Mouse (Mus musculus) brain, embryonic 14.5 days (tissue): ENCODE results near the gene Vars2. TPM values are rescaled to one million over a fixed set of nuclear protein-coding genes. Genes with fewer than 3 reads are reported as not detected.
A peak's percentile ranks its signal among the peaks of the same experiment; 100 is the strongest.

ENCODE experiments used
- DNase-seq: peaks from one replicate; pipeline ENCODE4 v3.0.0-alpha.2; 2011; ENCODE audit warnings: low read depth
- CTCF ChIP-seq: fragments of 200-500 bp; IDR thresholded peaks from 2 replicates; pipeline ENCODE4 v1.5.1; 2012; ENCODE audit warnings: inconsistent platforms, mild to moderate bottlenecking, moderate library complexity, borderline replicate concordance; ENCODE audit not compliant: insufficient read depth, insufficient read length; ENCODE audit errors: extremely low read depth
- POLR2A ChIP-seq: fragments of 200-500 bp; IDR thresholded peaks from 2 replicates; pipeline ENCODE4 v1.6.1; 2012; ENCODE audit warnings: mild to moderate bottlenecking, inconsistent platforms, borderline replicate concordance; ENCODE audit not compliant: poor library complexity, insufficient read depth, insufficient read length, severe bottlenecking; ENCODE audit errors: extremely low read depth
- polyA plus RNA-seq: library from polyadenylated mRNA; depleted of rRNA; stranded (reverse); fragments of >200 nt; gene quantifications from 2 replicates; pipeline ENCODE4 v1.2.3, GENCODE M21; 2012; rRNA removed

Vars2 gene
- 36.8 and 40.6 TPM in 2 replicates for polyA plus RNA-seq

DNA sequence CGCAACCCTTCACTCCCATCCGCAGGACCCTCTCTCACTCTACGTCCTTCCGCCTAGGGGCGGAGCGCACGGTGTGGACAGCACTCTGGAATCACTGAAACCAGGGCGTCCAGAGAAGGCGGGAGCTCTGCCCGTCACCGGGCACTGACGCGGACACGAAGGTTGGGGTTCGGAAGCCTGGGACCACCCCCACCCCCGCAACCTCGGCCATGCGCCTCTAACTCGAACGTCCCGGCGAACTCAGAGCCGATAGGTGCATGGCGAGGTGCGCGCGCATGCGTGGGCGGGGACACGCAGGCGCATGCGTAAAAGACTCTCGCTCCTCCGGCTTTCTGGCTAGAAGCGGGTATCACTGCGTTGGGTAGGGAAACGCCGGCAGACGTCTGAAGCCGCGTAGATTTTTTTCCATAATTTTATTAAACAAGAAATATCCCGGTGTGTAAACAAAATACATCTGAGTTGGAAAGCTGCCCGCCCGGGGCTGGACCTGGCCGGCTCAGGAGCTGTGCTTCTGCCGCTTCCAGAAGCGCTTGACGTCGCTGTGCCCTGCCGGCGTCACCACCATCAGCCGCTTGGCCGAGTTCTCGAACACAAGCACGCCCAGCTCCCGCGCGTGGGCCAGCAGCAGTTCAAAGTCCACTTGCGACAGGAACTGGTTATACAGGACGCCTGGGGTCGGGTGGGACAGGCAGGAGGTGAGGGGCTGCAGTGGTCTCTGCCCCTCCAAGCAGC is at the start of gene Vars2:
Gene Vars2 (minus strand): TSS at position 259 of the 732 bp plus-strand sequence.
- peak; percentile 36; the same call in 1 of the 2 replicates for TF ChIP-seq POLR2A
- TF ChIP-seq CTCF, result no peak
- peak; percentile 97 for DNase-seq

DNA sequence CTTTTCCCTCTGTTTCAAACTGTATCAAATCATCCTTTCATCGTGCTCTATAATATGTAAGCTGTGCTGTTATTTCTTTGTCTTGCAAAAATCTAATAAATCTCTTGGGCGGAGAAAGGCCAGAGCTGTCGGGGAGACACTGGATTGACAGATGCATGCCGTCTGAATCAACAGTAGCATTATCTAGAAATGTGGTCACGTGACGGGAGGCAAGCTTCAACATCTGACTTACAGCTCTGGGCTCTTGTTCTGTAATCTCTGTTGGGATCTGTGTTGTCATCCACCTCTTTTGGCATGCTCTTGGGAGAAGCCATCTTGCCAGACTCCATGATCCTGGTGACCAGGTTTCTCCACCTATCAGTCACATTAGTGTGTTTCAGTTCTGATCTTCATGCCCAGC is 49.7 kb upstream of the Vars2 start:
- DNase-seq, result no peak
- TF ChIP-seq CTCF (no peak), POLR2A (no peak)

DNA sequence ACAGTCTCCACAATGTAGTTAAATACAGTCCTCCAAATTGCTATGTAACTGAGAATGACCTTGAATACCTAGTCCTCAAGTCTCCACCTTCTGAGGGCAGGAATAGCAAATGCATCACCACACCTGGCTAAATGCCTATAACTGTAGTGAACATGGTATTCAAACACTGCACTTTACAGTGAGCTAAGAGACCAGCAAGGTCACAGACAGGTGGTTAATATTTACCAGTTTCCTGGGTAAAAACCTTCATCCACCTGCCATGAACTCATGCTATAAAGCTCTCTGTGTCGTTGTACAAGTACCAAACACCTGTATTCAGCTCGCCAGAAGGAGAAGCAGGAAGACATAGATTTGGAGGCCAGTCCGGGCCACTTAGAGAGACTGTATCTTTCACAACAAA is 48.7 kb upstream of the Vars2 start:
- no peak for DNase-seq
- TF ChIP-seq CTCF (no peak), POLR2A (no peak)

DNA sequence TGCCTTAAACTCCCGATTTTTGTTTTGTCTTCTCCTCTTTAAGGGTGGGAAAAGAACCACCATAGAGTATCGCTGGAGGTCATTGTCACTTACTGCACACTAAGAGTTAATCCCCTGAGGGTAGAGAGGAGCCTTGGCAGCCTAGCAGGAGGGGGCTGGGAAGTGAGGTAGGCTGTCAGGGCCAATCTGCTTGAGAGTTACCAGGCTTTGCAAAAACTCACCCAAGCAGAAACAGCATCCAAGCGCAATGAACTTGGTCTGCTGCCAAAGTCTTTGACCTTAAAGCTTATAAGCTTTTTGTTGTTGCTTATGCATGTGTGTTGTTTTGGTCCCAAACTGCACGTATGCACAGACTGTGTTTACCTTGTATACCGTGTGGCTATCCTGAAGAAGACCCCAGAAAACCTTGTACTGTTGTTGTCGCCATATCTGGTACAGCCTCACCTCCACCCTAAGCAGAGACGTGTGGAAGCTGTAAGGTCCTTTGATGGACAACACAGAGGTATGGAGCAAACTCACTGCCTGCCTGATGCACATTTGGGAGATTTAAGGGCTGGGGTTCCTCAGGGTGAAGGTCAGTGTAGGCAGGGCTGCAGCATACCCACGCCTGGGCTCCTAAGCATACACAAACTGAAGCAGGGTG is 43.4 kb upstream of the Vars2 start:
- DNase-seq, result peak; percentile 95
- TF ChIP-seq CTCF (no peak), POLR2A (no peak)

DNA sequence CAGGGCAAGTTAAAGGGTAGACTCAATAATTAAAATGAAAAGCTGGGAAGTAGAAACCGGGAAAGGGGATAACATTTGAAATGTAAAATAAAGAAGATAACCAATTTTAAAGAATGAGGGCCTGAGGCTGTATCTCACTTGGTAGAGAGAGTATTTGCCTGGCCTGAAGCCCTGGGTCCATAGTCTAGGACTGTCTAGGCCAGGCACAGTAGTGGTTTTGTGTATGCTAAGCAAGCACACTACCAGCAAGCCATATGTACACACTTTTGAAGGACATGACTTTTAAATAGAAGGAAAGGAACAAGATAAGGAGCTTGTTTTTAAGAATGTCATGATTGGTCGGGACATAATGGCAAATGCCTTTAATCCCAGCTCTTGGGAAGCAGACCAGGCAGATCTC is 41.2 kb upstream of the Vars2 start:
- TF ChIP-seq CTCF (no peak), POLR2A (no peak)

DNA sequence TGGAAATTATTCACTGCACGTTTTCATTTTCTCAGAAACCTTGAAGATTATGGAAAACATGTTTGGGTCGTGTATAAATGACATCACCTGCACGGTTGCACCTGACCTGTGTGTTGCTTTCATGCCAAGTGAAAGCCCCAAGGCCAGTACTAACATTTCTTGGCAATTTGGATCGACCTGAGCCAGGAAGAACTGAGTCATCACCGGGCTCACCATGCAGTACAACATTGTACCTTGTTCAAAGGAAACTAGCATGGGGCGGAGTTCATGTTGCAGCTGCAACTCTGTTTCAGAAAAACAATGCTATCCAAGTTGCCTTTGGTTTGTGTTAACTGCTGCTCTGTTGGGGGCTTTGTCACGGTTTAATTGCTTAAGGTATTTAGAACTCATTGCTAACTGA is 40.5 kb upstream of the Vars2 start:
- peak; percentile 22 for DNase-seq
- no peak for TF ChIP-seq CTCF
- no peak for TF ChIP-seq POLR2A

More for the DNA sequence above, 41.2 kb upstream of the Vars2 start:
- no peak for DNase-seq

DNA sequence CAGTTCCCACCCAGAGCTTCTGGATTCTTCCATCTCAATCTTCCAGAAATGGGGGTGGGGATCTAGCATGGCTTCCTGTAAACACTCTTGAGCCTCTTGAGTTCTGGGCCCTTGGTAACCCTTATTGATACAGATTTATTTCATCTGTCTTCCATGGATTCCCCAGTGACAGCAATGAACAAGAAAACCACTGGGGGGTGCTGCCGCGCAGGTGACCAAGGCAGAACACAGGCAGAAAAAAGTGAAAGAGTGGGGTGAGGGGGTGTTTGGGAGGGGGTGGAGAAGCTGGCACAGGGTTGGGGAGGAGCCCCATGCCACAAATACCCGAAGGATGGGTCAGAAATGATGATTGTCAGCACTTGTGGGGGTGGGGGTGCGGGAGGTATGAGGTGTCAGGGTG is 38.4 kb upstream of the Vars2 start:
- TF ChIP-seq POLR2A (no peak), CTCF (peak; percentile 59; the same call in 1 of the 2 replicates)

DNA sequence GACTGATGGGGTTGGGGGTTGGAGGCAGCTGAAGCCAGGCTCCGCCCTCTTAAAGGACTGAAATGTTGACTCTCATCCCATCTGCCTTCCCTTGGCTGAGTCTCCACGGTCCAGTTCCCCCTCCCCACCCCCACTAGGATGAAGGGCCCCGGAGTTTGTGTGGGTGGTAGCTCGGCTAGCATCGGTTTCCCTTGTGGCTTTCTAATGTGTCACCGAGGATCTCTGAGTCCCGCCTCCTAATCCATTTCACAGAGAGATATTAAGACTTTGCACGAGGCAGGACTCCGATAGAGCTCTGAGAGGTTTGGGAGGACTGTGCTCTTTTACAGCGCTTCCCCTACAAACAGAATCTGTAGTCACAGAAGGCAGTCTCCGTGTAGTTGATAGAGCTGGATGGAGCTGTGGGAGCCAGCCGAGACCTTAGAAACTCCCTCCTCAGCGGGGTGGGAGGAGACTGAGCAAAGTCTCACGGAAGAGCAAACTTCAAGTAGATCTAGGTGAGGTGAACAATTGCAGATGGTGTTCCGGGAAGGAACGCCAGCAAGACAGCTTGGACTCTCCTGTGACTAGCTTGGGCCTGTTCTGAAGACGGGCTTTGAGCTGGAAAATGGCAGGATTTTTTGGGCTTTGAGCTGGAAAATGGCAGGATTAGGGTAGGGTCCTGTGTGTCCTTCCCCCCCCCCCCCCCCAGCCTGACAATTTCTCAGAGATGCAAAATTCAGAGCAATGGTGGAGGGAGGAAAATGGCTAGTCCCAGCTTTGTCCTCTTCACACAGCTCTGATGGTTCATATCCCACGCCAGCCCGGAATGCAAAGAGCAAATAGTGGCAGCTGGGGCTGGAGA is 37.5 kb upstream of the Vars2 start, which contains the start of gene Ddr1:
Gene Ddr1 (minus strand): TSS at position 1 of the 844 bp plus-strand sequence.
- peak; percentile 94 for DNase-seq
- no peak for TF ChIP-seq POLR2A
- TF ChIP-seq CTCF, result no peak

More for the DNA sequence above, 38.4 kb upstream of the Vars2 start:
- peak; percentile 65 for DNase-seq

DNA sequence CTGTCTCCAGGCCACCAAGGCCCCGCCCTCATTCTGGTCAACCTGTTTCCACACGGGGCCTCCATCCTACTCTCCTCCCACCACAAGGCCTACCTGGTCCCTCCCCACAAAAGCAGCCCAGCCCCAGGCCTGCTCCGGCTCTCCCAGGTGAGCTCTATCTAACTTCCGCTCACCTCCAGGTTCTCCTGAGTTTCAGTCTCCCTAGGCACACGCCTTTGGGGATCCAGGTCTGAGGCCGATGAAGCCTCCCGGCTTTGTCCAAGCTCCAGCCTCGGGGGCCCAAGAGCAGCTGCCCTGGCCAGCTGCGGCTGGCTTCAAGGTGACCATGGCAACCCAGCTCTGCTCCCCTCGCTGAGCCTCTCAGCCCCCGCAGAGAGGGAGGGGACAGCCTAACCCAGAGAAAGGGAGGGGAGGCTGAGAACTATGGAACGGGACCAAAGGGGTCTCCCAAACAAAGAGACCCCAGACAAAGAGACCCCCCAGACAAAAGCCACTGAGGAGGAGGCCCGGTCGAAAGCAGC is 36.4 kb upstream of the Vars2 start:
- no peak; the same call in 1 of the 2 replicates for TF ChIP-seq POLR2A
- TF ChIP-seq CTCF, result no peak
- DNase-seq, result peak; percentile 97

DNA sequence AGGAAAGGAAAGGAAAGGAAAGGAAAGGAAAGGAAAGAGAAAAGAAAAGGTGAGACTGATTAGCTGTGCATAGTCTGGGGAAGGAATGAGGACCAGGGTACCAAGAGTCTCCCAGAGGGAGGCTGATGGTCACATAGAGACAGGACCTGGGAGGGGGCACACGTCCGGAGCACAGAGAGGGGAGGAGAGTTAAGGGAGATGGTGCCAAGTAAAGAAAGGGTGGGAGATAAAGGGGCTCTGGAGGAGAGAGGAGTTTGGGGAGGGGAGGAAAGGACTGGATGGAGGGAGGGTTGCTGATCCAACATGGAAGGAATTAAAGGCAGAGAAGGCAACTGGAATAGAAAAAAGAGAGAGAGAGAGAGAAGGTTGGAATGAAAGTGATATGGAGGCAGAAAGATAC is 35.7 kb upstream of the Vars2 start:
- TF ChIP-seq POLR2A (no peak), CTCF (no peak)
- peak; percentile 63 for DNase-seq

DNA sequence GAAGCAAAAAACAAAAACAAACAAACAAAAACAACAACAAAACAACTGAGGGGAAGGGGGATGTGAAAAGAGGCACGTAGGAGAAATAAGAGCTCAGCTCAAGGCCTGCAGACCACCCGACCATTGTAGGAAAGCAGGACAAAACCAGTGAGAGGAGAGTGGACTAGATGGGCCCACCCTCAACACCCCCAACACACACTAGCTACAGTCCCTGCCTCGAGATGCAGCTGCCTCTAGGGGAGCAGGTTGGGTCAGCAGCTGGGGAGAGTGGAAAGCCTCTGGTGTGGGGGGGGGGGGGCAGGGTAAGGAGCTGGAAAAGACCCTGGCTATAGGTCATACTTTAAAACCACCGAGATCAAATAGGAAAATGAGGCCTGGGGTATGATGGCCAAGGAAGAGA is 35.2 kb upstream of the Vars2 start:
- TF ChIP-seq CTCF (0 out of 2 replicates have a peak, but pooled peaks have one; percentile 10), POLR2A (no peak)
- DNase-seq, result peak; percentile 66
